Mouse (Mus musculus): ENCODE results near the gene Ccdc122. TPM values are rescaled to one million over a fixed set of nuclear protein-coding genes. Genes with fewer than 3 reads are reported as not detected.
A peak's percentile ranks its signal among the peaks of the same experiment; 100 is the strongest.

The Ccdc122 gene
- polyA plus RNA-seq, 1 experiment = 0.58 TPM

- no peaks in the 10 kb centered on the region for H3K4me1 ChIP-seq (replicated peaks; ENCODE audit: control insufficient read depth, insufficient read depth, low read length)
- H3K27ac ChIP-seq (ENCODE audit: control insufficient read depth, insufficient read depth, low read length) = no peak overlapping the region
- TF ChIP-seq CTCF (IDR thresholded peaks at IDR 0.05; ENCODE audit: borderline replicate concordance, control insufficient read depth, extremely low read depth, insufficient read depth, low read length, poor library complexity) = no peak
- no peak overlapping the region for H3K4me3 ChIP-seq (ENCODE audit: control insufficient read depth, insufficient read depth, low read length)
- DNase-seq = no peak
- WGBS = 96% methylated on average over 1 of the region's 1 CpGs
- no peaks in the 10 kb centered on the region for H3K36me3 ChIP-seq (ENCODE audit: control insufficient read depth, insufficient read depth, low read length)
- no peaks in the 10 kb centered on the region for H3K27me3 ChIP-seq (ENCODE audit: control insufficient read depth, insufficient read depth, low read length)
Observed at GRCm38 (mm10) chr14:77147635-77148034, 111.1 kb downstream of the Ccdc122 start.

DNA sequence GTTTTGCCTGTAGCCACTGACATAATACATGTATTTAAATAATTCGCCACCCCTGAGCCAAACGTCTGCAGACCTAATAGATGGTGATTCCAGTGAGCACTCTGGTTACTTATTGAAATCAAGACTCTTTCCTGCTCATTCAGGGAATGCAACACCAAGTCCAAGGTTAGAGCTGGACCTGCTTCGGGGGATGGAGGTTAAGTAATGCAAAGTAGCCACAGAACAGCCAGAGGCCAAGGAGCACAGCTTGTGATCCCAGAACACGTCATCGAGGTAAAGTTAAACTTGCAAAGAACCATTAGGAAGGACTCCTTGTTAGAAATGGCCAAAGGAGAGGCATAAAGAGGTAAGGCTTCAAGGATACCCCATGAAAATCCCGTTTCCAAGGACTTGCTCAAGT is 114.0 kb downstream of the Ccdc122 start:
- no peaks in the 10 kb centered on the region for H3K36me3 ChIP-seq (ENCODE audit: control insufficient read depth, insufficient read depth, low read length)
- H3K27me3 ChIP-seq (ENCODE audit: control insufficient read depth, insufficient read depth, low read length) = no peaks in the 10 kb centered on the region
- 90% methylated on average over 6 of the region's 6 CpGs for WGBS
- no peak overlapping the region for H3K27ac ChIP-seq (ENCODE audit: control insufficient read depth, insufficient read depth, low read length)
- TF ChIP-seq POLR2A (IDR thresholded peaks at IDR 0.05; ENCODE audit: control insufficient read depth, extremely low read depth, insufficient read depth, low read length, poor library complexity) = no peak
- TF ChIP-seq CTCF (IDR thresholded peaks at IDR 0.05; ENCODE audit: borderline replicate concordance, control insufficient read depth, extremely low read depth, insufficient read depth, low read length, poor library complexity) = no peak
- DNase-seq = no peak
- no peaks in the 10 kb centered on the region for H3K4me1 ChIP-seq (replicated peaks; ENCODE audit: control insufficient read depth, insufficient read depth, low read length)
- H3K4me3 ChIP-seq (ENCODE audit: control insufficient read depth, insufficient read depth, low read length) = no peak overlapping the region

DNA sequence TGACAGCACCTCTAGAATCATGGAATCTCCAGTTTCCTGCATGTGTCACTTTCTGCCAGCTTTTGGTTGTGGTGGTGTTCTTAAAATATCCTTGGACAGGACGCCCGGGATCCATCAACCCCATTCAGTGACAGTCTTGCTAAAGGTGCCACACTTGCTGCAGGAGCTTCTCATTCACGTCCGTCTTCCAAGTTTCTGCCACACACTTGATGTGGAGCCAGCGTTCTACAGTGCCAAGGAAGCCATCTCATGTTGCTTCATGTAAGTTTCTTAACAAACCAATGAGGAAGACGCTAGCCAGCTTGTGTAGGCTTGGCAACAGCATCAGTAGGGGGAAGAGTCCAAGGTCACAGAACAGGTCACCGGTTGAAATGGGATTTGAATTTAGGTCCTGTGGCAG is 114.9 kb downstream of the Ccdc122 start:
- DNase-seq = no peak
- no peaks in the 10 kb centered on the region for H3K4me1 ChIP-seq (replicated peaks; ENCODE audit: control insufficient read depth, insufficient read depth, low read length)
- no peak overlapping the region for H3K4me3 ChIP-seq (ENCODE audit: control insufficient read depth, insufficient read depth, low read length)
- no peak overlapping the region for H3K27ac ChIP-seq (ENCODE audit: control insufficient read depth, insufficient read depth, low read length)
- WGBS = 92% methylated on average over 7 of the region's 7 CpGs
- TF ChIP-seq CTCF (IDR thresholded peaks at IDR 0.05; ENCODE audit: borderline replicate concordance, control insufficient read depth, extremely low read depth, insufficient read depth, low read length, poor library complexity) (no peak), POLR2A (IDR thresholded peaks at IDR 0.05; ENCODE audit: control insufficient read depth, extremely low read depth, insufficient read depth, low read length, poor library complexity) (no peak)
- H3K36me3 ChIP-seq (ENCODE audit: control insufficient read depth, insufficient read depth, low read length) = no peaks in the 10 kb centered on the region
- H3K27me3 ChIP-seq (ENCODE audit: control insufficient read depth, insufficient read depth, low read length) = no peaks in the 10 kb centered on the region; the same call in 1 of the 2 replicates

DNA sequence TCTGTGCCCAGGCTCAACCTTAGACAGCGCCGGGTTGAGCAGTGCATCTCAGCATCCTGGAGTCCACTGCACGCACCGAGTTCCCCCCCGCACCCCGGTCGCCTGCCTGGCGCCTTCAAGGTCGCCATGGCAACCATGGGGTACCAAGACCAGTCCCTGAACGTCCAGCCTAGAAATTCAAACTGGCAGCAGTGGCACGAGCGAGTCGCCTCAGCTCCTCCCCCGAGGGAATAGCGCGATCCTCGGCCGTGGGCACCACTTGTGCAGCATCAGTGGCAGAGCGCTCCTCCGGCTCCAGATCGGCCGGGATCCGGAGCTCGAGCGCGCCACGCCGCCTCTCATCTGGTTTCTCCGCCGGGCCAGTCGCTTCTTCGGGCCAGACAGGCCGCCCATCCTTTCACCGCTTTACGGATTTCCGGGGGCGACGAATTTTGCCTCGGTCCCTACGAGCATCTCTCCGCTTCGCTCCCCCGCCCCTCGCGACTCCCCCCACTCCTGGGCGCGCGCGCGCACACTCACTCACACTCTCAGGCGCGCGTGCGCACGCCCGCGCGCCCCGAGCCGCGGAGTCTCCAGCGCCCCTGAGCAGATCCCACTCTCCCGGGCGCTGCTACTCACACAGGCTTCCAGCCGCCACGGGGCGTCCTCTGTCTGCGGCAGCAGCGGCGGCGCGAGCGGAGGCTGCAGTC is 119.8 kb downstream of the Ccdc122 start, which contains the start of gene Enox1:
TSS of gene Enox1 (plus strand) at position 542 of the 689 bp plus-strand sequence.
- Histone ChIP-seq H3K4me3 (ENCODE audit: control insufficient read depth, insufficient read depth, low read length) (peak within 1 kb of the TSS; percentile 31), H3K27me3 (ENCODE audit: control insufficient read depth, insufficient read depth, low read length) (peaks cover 10% of the 10 kb centered on the region; the same call in 1 of the 2 replicates), H3K27ac (ENCODE audit: control insufficient read depth, insufficient read depth, low read length) (no peak within 1 kb of the TSS), H3K36me3 (ENCODE audit: control insufficient read depth, insufficient read depth, low read length) (no peaks in the 10 kb centered on the region), H3K4me1 (replicated peaks; ENCODE audit: control insufficient read depth, insufficient read depth, low read length) (peaks cover 13% of the 10 kb centered on the region)
- DNase-seq = peak; percentile 14
- no peak for TF ChIP-seq CTCF (IDR thresholded peaks at IDR 0.05; ENCODE audit: borderline replicate concordance, control insufficient read depth, extremely low read depth, insufficient read depth, low read length, poor library complexity)
- TF ChIP-seq POLR2A (IDR thresholded peaks at IDR 0.05; ENCODE audit: control insufficient read depth, extremely low read depth, insufficient read depth, low read length, poor library complexity) = no peak
- 1% methylated on average over 72 of the region's 73 CpGs for WGBS

- no peak for DNase-seq
- H3K27me3 ChIP-seq (ENCODE audit: control insufficient read depth, insufficient read depth, low read length) = peaks cover 10% of the 10 kb centered on the region; the same call in 1 of the 2 replicates
Observed at GRCm38 (mm10) chr14:77156911-77157504, 120.4 kb downstream of the Ccdc122 start.

DNA sequence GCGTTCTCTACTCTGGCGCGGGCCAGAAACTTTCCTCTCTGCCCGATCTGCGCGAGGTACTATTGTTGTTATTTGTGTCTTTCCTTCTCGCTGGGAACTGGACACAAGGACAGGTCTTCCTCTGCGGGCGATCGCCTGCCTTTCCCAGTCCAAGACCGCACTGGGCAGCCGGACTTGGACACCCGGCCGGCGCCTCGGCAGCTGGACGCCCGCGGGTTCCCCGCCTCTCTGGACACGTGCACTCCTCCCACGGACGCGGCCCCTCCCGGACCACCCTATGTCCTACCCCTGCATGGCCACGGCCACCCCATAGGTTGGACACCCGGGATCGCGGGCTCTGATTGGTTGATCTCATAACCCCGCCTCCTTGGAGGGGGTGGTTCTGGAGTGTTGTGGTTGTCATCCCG is 120.9 kb downstream of the Ccdc122 start:
- H3K27ac ChIP-seq (ENCODE audit: control insufficient read depth, insufficient read depth, low read length) = no peak overlapping the region
- no peak for DNase-seq
- H3K4me3 ChIP-seq (ENCODE audit: control insufficient read depth, insufficient read depth, low read length) = peak overlapping the region; percentile 31
- TF ChIP-seq POLR2A (IDR thresholded peaks at IDR 0.05; ENCODE audit: control insufficient read depth, extremely low read depth, insufficient read depth, low read length, poor library complexity) (no peak), CTCF (IDR thresholded peaks at IDR 0.05; ENCODE audit: borderline replicate concordance, control insufficient read depth, extremely low read depth, insufficient read depth, low read length, poor library complexity) (no peak)
- peaks cover 10% of the 10 kb centered on the region; the same call in 1 of the 2 replicates for H3K27me3 ChIP-seq (ENCODE audit: control insufficient read depth, insufficient read depth, low read length)
- 6% methylated on average over 31 of the region's 31 CpGs for WGBS
- H3K36me3 ChIP-seq (ENCODE audit: control insufficient read depth, insufficient read depth, low read length) = no peaks in the 10 kb centered on the region
- H3K4me1 ChIP-seq (replicated peaks; ENCODE audit: control insufficient read depth, insufficient read depth, low read length) = peaks cover 13% of the 10 kb centered on the region

More at GRCm38 (mm10) chr14:77156911-77157504, 120.4 kb downstream of the Ccdc122 start:
- Histone ChIP-seq H3K4me3 (ENCODE audit: control insufficient read depth, insufficient read depth, low read length) (peak overlapping the region; percentile 31), H3K4me1 (replicated peaks; ENCODE audit: control insufficient read depth, insufficient read depth, low read length) (peaks cover 13% of the 10 kb centered on the region), H3K27ac (ENCODE audit: control insufficient read depth, insufficient read depth, low read length) (no peak overlapping the region), H3K36me3 (ENCODE audit: control insufficient read depth, insufficient read depth, low read length) (no peaks in the 10 kb centered on the region)
- 2% methylated on average over 62 of the region's 64 CpGs for WGBS
- TF ChIP-seq CTCF (IDR thresholded peaks at IDR 0.05; ENCODE audit: borderline replicate concordance, control insufficient read depth, extremely low read depth, insufficient read depth, low read length, poor library complexity) (no peak), POLR2A (IDR thresholded peaks at IDR 0.05; ENCODE audit: control insufficient read depth, extremely low read depth, insufficient read depth, low read length, poor library complexity) (no peak)

All from thymus, adult 2 months (tissue).